Mouse (Mus musculus) C2C12 (cell line): ENCODE measurements around the gene Fut4.

Source experiments
- CEBPB ChIP-seq: IDR thresholded peaks from one replicate; pipeline ENCODE4 v1.6.1; 2011; ENCODE audit warnings: low read depth, mild to moderate bottlenecking, control low read depth, moderate library complexity
- CTCF ChIP-seq: IDR thresholded peaks from one replicate; pipeline ENCODE4 v1.5.1; 2011; ENCODE audit not compliant: control insufficient read depth, insufficient read depth, insufficient read length
- FOSL1 ChIP-seq: IDR thresholded peaks from one replicate; pipeline ENCODE4 v1.8.0; 2011; ENCODE audit warnings: mild to moderate bottlenecking, low read length; ENCODE audit not compliant: poor library complexity, insufficient read depth, severe bottlenecking
- MYOD1 ChIP-seq: IDR thresholded peaks from one replicate; pipeline ENCODE4 v1.6.1; 2011; ENCODE audit warnings: low read depth; ENCODE audit not compliant: control insufficient read depth, insufficient read length
- MYOG ChIP-seq: IDR thresholded peaks from one replicate; pipeline ENCODE4 v1.6.1; 2011; ENCODE audit not compliant: control insufficient read depth, insufficient read length; ENCODE audit errors: extremely low read depth

GRCm38 (mm10) chr9:14750901-14751502, 1.2 kb downstream of the Fut4 start:
- TF ChIP-seq CEBPB (no peak), CTCF (no peak), MYOD1 (no peak), MYOG (no peak), FOSL1 (no peak)
